Mouse (Mus musculus) erythroblast, embryonic 14.5 days (primary cell): ENCODE results near the gene Ccdc170.

ENCODE experiments used
- GATA1 ChIP-seq: IDR thresholded peaks from 2 replicates; pipeline ENCODE4 v1.6.1; 2012; ENCODE audit warnings: low read length, inconsistent platforms, mixed read lengths
- TAL1 ChIP-seq: IDR thresholded peaks from 3 replicates; pipeline ENCODE4 v1.6.1; 2012; ENCODE audit warnings: low read length, inconsistent platforms, mixed read lengths

DNA sequence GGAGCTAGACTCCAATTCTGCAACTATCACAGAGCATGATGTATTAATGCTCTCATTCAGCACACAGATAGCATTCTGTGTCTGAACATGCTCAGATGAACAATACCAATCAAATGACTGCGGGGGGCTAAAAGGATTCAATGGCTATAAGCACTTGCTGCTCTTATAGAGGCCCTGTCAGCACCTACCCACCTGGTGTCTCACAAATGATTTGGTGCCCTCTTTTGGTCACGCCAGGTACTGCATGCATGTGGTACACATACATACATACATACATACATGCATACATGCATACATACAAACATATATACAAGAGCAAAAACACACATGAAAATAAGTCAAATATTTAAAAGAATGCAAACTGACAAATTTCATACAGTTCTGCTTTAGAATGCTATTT, 63.2 kb downstream of the Ccdc170 start:
- TF ChIP-seq GATA1: no peak
- TF ChIP-seq TAL1: no peak
